Mouse (Mus musculus): Measurements from ENCODE around the gene Flnb. TPM values are rescaled to one million over a fixed set of nuclear protein-coding genes. Genes with fewer than 3 reads are reported as not detected.

Flnb gene
- total and polyA plus RNA-seq, 3 experiments: 29.5 to 74.0 (median 61.6) TPM

DNA sequence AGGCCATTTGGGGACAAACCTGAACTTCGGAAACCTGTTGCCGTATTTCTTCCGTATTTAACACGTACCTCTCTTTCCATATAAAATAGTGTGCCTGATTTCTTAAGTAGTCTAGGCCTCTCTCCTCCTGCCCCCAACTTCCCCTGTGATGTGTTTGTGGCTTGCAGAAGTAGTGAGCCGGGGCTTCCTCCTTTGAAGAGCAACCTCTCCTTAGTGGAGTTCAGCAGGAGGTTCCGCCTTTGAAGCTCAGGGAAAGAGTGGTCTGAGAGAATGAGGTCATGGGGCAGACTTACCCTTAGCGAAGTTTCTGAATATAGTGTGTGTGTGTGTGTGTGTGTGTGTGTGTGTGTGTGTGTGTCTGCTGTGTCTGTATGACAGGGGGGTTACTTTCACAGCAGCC, 96.1 kb downstream of the Flnb start:
- H3K27me3 ChIP-seq (replicated peaks): no peaks in the 10 kb centered on the region
- no peaks in the 10 kb centered on the region for H3K79me2 ChIP-seq (replicated peaks; ENCODE audit: control insufficient read depth, extremely low read depth, insufficient read depth, poor library complexity, severe bottlenecking)
- H3K9ac ChIP-seq (ENCODE audit: insufficient read depth, low read depth): no peak overlapping the region
- peak; percentile 93 for DNase-seq (ENCODE audit: extremely low read depth)
- peak overlapping the region; percentile 81 for H3K27ac ChIP-seq (ENCODE audit: insufficient read depth, low read depth)
- H3K4me1 ChIP-seq (ENCODE audit: control insufficient read depth in 1 of 2, insufficient read depth in 2 of 2): peaks cover 10 to 70% of the 10 kb centered on the region in 2 experiments
- in situ Hi-C loops (cut with MboI; ENCODE audit: low pct_ligation_motif_present, low pct_unique_long_range_greater_than_20kb, low sequenced_read_pairs) (no loop called here), dilution Hi-C loops (cut with MboI; ENCODE audit: extremely low pct_ligation_motif_present, extremely low pct_unique_long_range_greater_than_20kb, low sequenced_read_pairs) (no loop called here)
- H3K4me3 ChIP-seq (replicated peaks in 1 of 3; ENCODE audit: low read depth in 2 of 3, low read length in 2 of 3, poor library complexity in 1 of 3): no peak overlapping the region
- peaks cover 57 to 88% of the 10 kb centered on the region in 2 experiments for H3K36me3 ChIP-seq (replicated peaks in 1 of 2; ENCODE audit: control insufficient read depth in 1 of 2, insufficient read depth in 1 of 2, low read length in 1 of 2)
- H3K9me3 ChIP-seq (replicated peaks; ENCODE audit: low read length): no peaks in the 10 kb centered on the region
- TF ChIP-seq TBP (conservative IDR thresholded peaks at IDR 0.05; ENCODE audit: low read depth, low read length) (no peak), ZKSCAN1 (IDR thresholded peaks at IDR 0.05; ENCODE audit: borderline replicate concordance, low read depth, low read length) (no peak), ELF1 (IDR thresholded peaks at IDR 0.05; ENCODE audit: low read depth, low read length) (peak; percentile 22; the same call in 1 of the 2 replicates), ETS1 (conservative IDR thresholded peaks at IDR 0.05; ENCODE audit: low read depth, low read length) (peak; percentile 70), MEF2A (IDR thresholded peaks at IDR 0.05; ENCODE audit: borderline replicate concordance, low read depth, low read length) (peak; percentile 43; the same call in 1 of the 2 replicates), RCOR1 (conservative IDR thresholded peaks at IDR 0.05; ENCODE audit: low read depth, low read length) (no peak), IRF4 (IDR thresholded peaks at IDR 0.05; ENCODE audit: low read depth, low read length) (no peak), JUN (IDR thresholded peaks at IDR 0.05; ENCODE audit: insufficient read depth, low read depth, low read length) (0 out of 2 replicates have a peak, but pooled peaks have one; percentile 27), MYC (IDR thresholded peaks at IDR 0.05; ENCODE audit: low read depth, low read length) (no peak)
- no peak overlapping the region for H3K4me2 ChIP-seq (ENCODE audit: insufficient read depth, low read depth, poor library complexity, severe bottlenecking)

DNA sequence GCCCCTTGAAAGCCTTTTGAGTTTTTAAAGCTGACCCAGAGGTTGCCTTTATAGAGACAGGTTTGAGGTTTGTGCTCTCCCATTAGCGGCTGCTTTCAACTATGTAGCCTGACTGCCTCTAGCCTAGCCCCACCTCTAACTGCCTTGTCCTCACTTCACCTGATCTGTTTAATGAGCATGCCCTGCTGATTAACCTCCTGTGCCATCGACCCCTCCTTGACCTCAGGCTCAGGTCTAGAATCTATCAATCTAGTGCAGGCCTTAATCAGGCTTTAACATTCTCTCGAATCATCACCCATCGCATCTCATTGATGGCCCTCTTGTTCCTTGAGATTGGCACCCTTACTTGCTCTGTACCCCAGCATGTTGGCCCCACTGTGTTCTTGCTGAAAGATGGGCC, 96.7 kb downstream of the Flnb start:
- H3K9me3 ChIP-seq (replicated peaks; ENCODE audit: low read length): no peaks in the 10 kb centered on the region
- H3K4me1 ChIP-seq (ENCODE audit: control insufficient read depth in 1 of 2, insufficient read depth in 2 of 2): peaks cover 10 to 71% of the 10 kb centered on the region in 2 experiments
- no peaks in the 10 kb centered on the region for H3K79me2 ChIP-seq (replicated peaks; ENCODE audit: control insufficient read depth, extremely low read depth, insufficient read depth, poor library complexity, severe bottlenecking)
- H3K9ac ChIP-seq (ENCODE audit: insufficient read depth, low read depth): no peak overlapping the region
- no peak overlapping the region for H3K27ac ChIP-seq (ENCODE audit: insufficient read depth, low read depth)
- TF ChIP-seq ZKSCAN1 (IDR thresholded peaks at IDR 0.05; ENCODE audit: borderline replicate concordance, low read depth, low read length): no peak
- TF ChIP-seq TBP (conservative IDR thresholded peaks at IDR 0.05; ENCODE audit: low read depth, low read length): no peak
- no peak for TF ChIP-seq EP300 (IDR thresholded peaks at IDR 0.05; ENCODE audit: low read length)
- TF ChIP-seq UBTF (IDR thresholded peaks at IDR 0.05; ENCODE audit: low read depth, low read length): no peak
- TF ChIP-seq NRF1 (IDR thresholded peaks at IDR 0.05; ENCODE audit: low read depth, low read length): no peak
- no peak for TF ChIP-seq MAZ (IDR thresholded peaks at IDR 0.05; ENCODE audit: low read depth, low read length)
- TF ChIP-seq CTCF (conservative IDR thresholded peaks at IDR 0.05 in 1 of 2, IDR thresholded peaks at IDR 0.05 in 1 of 2; ENCODE audit: low read depth in 2 of 2, low read length in 2 of 2): no peak
- no peak for TF ChIP-seq JUN (IDR thresholded peaks at IDR 0.05; ENCODE audit: insufficient read depth, low read depth, low read length)
- no peak for TF ChIP-seq MXI1 (IDR thresholded peaks at IDR 0.05; ENCODE audit: low read depth, low read length)
- no peak for TF ChIP-seq KAT2A (IDR thresholded peaks at IDR 0.05; ENCODE audit: insufficient replicate concordance, low read length)
- TF ChIP-seq ELF1 (IDR thresholded peaks at IDR 0.05; ENCODE audit: low read depth, low read length): no peak
- TF ChIP-seq ZMIZ1 (IDR thresholded peaks at IDR 0.05; ENCODE audit: low read depth, low read length): no peak
- TF ChIP-seq POLR2AphosphoS2 (IDR thresholded peaks at IDR 0.05; ENCODE audit: low read depth, low read length): no peak
- no peak for TF ChIP-seq JUND (conservative IDR thresholded peaks at IDR 0.05; ENCODE audit: low read depth, low read length)
- TF ChIP-seq MEF2A (IDR thresholded peaks at IDR 0.05; ENCODE audit: borderline replicate concordance, low read depth, low read length): no peak
- no peak for TF ChIP-seq USF2 (conservative IDR thresholded peaks at IDR 0.05; ENCODE audit: low read depth, low read length)
- TF ChIP-seq E2F4 (IDR thresholded peaks at IDR 0.05; ENCODE audit: insufficient replicate concordance, low read depth, low read length): no peak
- no peak for TF ChIP-seq TCF12 (IDR thresholded peaks at IDR 0.05; ENCODE audit: low read depth, low read length)
- no peak for DNase-seq (ENCODE audit: extremely low read depth)
- in situ Hi-C loops (cut with MboI; ENCODE audit: low pct_ligation_motif_present, low pct_unique_long_range_greater_than_20kb, low sequenced_read_pairs) (no loop called here), dilution Hi-C loops (cut with MboI; ENCODE audit: extremely low pct_ligation_motif_present, extremely low pct_unique_long_range_greater_than_20kb, low sequenced_read_pairs) (no loop called here)
- no peak overlapping the region for H3K4me3 ChIP-seq (replicated peaks in 1 of 3; ENCODE audit: low read depth in 2 of 3, low read length in 2 of 3, poor library complexity in 1 of 3)
- peaks cover 62 to 89% of the 10 kb centered on the region in 2 experiments for H3K36me3 ChIP-seq (replicated peaks in 1 of 2; ENCODE audit: control insufficient read depth in 1 of 2, insufficient read depth in 1 of 2, low read length in 1 of 2)
- no peak overlapping the region for H3K4me2 ChIP-seq (ENCODE audit: insufficient read depth, low read depth, poor library complexity, severe bottlenecking)
- H3K27me3 ChIP-seq (replicated peaks): no peaks in the 10 kb centered on the region
